Mouse (Mus musculus): Measurements from ENCODE around the gene Hdgfl3.

GRCm38 (mm10) chr7:81932521-81933045 lies 1.7 kb downstream of the Hdgfl3 start:
- no peak for TF ChIP-seq CTCF (IDR thresholded peaks at IDR 0.05; ENCODE audit: low read depth)
- TF ChIP-seq EP300 (IDR thresholded peaks at IDR 0.05; ENCODE audit: low read depth) = no peak

Measured in liver, embryonic 14.5 days (tissue).